Mouse (Mus musculus) heart, embryonic 16.5 days (tissue): ENCODE measurements around the gene Rps21. TPM values are rescaled to one million over a fixed set of nuclear protein-coding genes. Genes with fewer than 3 reads are reported as not detected.
A peak's percentile ranks its signal among the peaks of the same experiment; 100 is the strongest.

Experiments
- ATAC-seq: fragments of 200-750 bp; cut with Nextera tagmentation; replicated peaks from 2 replicates; pipeline ENCODE4 v1.8.0; 2017; ENCODE audit warnings: moderate number of reproducible peaks; ENCODE audit not compliant: insufficient read depth, low FRiP score; ENCODE audit errors: extremely low read depth
- H3K27ac ChIP-seq: fragments of 300-500 bp; sonication (generic); 2 replicates; pipeline ENCODE4 v1.5.1; 2014; ENCODE audit warnings: mild to moderate bottlenecking, low read length, control low read depth, moderate library complexity
- H3K27me3 ChIP-seq: fragments of 300-500 bp; sonication (generic); 2 replicates; pipeline ENCODE4 v1.6.1; 2014; ENCODE audit warnings: low read length, mixed read lengths; ENCODE audit not compliant: control insufficient read depth, insufficient read depth
- H3K36me3 ChIP-seq: fragments of 300-500 bp; sonication (generic); 2 replicates; pipeline ENCODE4 v1.6.1; 2014; ENCODE audit not compliant: control insufficient read depth, insufficient read depth
- H3K4me1 ChIP-seq: fragments of 300-500 bp; sonication (generic); 2 replicates; pipeline ENCODE4 v1.6.1; 2014; ENCODE audit warnings: low read length, mixed read lengths; ENCODE audit not compliant: control insufficient read depth, insufficient read depth
- H3K4me2 ChIP-seq: fragments of 300-500 bp; sonication (generic); 2 replicates; pipeline ENCODE4 v1.6.1; 2014; ENCODE audit warnings: low read depth, mild to moderate bottlenecking, control low read depth, low read length
- H3K4me3 ChIP-seq: fragments of 300-500 bp; sonication (generic); 2 replicates; pipeline ENCODE4 v1.5.1; 2014; ENCODE audit warnings: mild to moderate bottlenecking, control low read depth, low read length
- H3K9ac ChIP-seq: fragments of 300-500 bp; sonication (generic); 2 replicates; pipeline ENCODE4 v1.6.1; 2014; ENCODE audit warnings: low read length, control low read depth
- H3K9me3 ChIP-seq: fragments of 300-500 bp; sonication (generic); replicated peaks from 2 replicates; pipeline ENCODE4 v1.6.1; 2016; ENCODE audit warnings: low read length; ENCODE audit not compliant: control insufficient read depth
- WGBS: fragments of 180-500 bp; shearing (Covaris S2); extraction: QIAGEN DNeasy Blood & Tissue Kit; methylation state at CpG from one replicate; pipeline ENCODE4 v1.1.7; 2014; 5-methylcytosine and 5-hydroxymethylcytosine counted together
- polyA plus RNA-seq: library from polyadenylated mRNA; unstranded; fragments of >200 nt; fragmentation: Nextera tagmentation; extraction: Ambion mirVana; gene quantifications from 2 replicates; pipeline ENCODE4 v1.2.1, GENCODE M21; 2015

Gene Rps21
- polyA plus RNA-seq, 1 experiment from 2014 or later = 208 TPM

DNA sequence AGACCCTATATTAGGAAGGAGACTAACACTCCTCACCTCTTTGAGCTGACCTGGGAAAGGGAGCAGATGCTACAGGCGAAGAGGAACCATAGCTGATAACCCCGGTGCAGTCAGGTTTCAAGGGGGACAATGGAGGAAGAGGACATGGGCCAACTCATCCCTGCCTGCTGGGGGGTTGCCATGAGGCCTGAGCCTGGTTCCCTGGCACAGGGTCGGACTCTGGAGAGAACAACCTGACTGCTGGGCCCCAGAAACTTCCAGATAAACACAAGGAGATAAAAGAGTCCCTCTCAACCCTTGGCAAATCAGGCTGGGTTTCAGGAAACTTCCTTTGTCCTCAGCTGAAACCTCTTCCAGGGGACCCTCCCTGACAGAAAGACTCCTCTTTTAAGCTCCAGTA lies 38.9 kb upstream of the Rps21 start:
- 49% methylated on average over 3 of the region's 3 CpGs for WGBS
- Histone ChIP-seq H3K27me3 (no peaks in the 10 kb centered on the region), H3K27ac (peak overlapping the region; percentile 68), H3K4me2 (no peak overlapping the region), H3K4me1 (peaks cover 64% of the 10 kb centered on the region), H3K9ac (peak overlapping the region; percentile 38), H3K9me3 (no peaks in the 10 kb centered on the region), H3K4me3 (no peak overlapping the region), H3K36me3 (no peaks in the 10 kb centered on the region; the same call in 1 of the 2 replicates)
- no peak for ATAC-seq

DNA sequence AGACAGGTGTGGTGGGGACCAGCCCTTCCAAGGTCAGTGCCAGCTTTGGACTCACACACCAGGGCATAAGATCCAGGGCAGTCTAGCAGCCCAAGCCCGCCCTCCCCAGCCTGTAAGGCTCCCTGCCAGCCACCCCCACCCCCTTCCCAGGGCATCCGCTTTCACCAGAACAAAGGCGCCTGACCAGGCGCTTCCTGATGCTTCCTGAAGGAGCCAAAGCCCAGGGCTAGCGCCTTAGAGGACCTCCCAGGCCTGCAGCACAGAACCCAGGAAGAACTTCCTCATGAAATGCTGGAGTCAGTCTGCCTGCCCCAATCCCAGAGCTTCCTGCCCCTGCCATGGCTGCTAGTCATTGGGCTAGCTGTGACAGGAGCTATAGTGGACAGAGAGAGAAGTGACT lies 38.5 kb upstream of the Rps21 start:
- Histone ChIP-seq H3K9me3 (no peaks in the 10 kb centered on the region), H3K36me3 (no peaks in the 10 kb centered on the region; the same call in 1 of the 2 replicates), H3K27me3 (no peaks in the 10 kb centered on the region), H3K9ac (peak overlapping the region; percentile 38), H3K27ac (peak overlapping the region; percentile 68), H3K4me3 (no peak overlapping the region), H3K4me1 (peaks cover 64% of the 10 kb centered on the region), H3K4me2 (no peak overlapping the region)
- 40% methylated on average over 5 of the region's 5 CpGs for WGBS
- ATAC-seq = no peak

DNA sequence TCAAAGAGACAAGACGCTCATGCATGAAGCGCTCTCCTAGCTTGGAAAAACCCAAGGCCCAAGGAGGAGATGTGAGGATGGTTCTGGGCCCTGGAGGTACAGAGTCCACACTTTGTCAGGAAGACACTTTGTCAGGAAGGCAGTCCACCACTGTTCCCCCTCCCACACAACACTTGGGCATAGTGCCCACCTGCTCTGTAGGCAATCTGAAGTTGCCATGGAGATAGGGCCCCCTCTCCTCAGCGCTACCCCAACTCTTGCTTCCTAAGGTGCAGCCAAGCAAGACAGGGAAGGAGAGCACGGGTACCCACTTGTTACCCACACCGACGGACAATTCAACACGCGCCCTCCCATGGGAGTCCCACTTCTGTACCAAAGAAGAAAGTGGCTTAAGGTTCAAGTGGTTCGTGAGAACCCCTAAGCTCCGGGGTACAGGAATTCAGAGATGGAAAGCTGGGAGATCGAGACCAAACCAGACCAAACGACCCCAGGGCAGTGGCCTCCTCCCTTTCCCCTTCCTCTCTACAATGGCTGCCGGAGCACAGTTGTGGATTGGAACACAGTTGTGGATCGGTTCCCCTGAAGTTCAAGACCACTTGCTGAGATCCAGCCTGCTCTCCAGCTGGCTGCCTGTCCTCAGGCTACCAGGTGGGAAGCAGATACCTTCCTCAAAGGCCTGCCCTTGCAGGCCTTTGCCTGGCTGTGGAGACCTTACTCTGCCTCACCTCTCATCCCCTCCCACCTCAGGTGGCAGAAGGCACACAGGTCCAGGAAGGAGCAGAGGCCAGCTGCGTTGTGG lies 37.8 kb upstream of the Rps21 start:
- no peak for ATAC-seq
- Histone ChIP-seq H3K27ac (peak overlapping the region; percentile 68), H3K9ac (peak overlapping the region; percentile 38), H3K4me2 (no peak overlapping the region), H3K9me3 (no peaks in the 10 kb centered on the region), H3K4me1 (peaks cover 62% of the 10 kb centered on the region), H3K36me3 (no peaks in the 10 kb centered on the region; the same call in 1 of the 2 replicates), H3K27me3 (no peaks in the 10 kb centered on the region), H3K4me3 (no peak overlapping the region)
- WGBS = 79% methylated on average over 15 of the region's 15 CpGs

DNA sequence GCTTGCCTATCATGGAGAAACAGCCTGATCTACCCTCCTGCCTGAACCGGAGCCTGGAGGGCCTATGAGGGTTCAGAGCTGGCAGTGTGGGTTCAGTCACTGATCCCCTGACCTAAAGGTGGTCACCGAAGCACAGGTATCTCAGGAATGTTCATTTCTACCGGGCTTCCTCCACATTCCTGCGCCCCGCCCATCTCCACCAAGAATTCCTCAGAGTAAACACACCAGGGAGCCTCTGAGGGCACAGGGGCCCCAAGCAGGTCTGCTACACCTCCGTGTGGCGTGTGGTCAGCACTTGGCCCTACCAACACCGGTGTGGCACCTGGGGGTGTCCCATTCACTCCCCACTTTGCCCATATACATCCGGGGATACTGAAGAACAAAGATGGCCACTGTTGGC lies 37.0 kb upstream of the Rps21 start:
- no peaks in the 10 kb centered on the region; the same call in 1 of the 2 replicates for H3K36me3 ChIP-seq
- no peaks in the 10 kb centered on the region for H3K27me3 ChIP-seq
- H3K4me2 ChIP-seq = no peak overlapping the region
- H3K4me3 ChIP-seq = no peak overlapping the region
- ATAC-seq = no peak
- no peak overlapping the region for H3K27ac ChIP-seq
- no peak overlapping the region for H3K9ac ChIP-seq
- H3K4me1 ChIP-seq = peaks cover 59% of the 10 kb centered on the region
- WGBS = 63% methylated on average over 9 of the region's 9 CpGs
- H3K9me3 ChIP-seq = no peaks in the 10 kb centered on the region

DNA sequence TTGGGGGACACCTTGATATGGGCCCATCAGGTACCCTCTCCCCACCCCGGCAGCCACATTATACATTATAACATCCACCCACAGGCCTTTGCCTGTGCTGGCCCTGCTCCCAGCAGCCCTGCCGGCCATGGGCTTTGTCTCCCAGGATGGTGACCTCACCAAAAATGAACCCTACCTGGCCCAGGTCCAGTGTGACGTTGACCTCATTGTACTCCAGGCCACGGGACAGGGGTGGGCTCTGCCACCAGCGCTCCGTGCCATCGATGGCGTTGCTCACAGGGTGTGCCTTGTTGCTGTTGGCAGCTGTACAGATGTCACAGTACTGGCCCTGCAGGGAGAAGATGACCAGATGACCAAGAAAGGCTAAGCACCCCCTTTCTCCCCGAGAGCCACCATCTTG lies 36.1 kb upstream of the Rps21 start:
- no peak for ATAC-seq
- Histone ChIP-seq H3K4me1 (peaks cover 51% of the 10 kb centered on the region), H3K4me3 (no peak overlapping the region), H3K9me3 (no peaks in the 10 kb centered on the region), H3K9ac (no peak overlapping the region), H3K4me2 (no peak overlapping the region), H3K36me3 (no peaks in the 10 kb centered on the region; the same call in 1 of the 2 replicates), H3K27me3 (no peaks in the 10 kb centered on the region), H3K27ac (no peak overlapping the region)
- 74% methylated on average over 9 of the region's 9 CpGs for WGBS

DNA sequence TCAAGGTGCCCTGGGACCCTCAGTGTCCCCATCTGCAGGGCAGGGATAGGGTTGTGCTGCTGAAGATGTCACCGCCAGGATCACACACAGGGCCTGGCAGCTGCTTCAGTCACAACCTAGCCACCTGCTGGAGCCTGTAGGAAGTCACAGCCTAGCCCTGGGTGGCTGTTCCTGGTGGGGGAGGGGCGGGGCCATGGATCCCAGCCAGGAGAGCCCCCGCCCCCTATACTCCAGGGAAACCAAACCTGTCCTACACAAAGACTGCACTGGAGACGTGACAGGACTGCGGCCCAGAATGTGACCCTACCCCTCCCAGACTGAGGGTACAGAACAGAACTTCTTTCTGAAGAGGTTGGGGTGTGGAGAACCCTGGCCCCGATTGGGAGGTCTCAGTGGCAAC lies 34.9 kb upstream of the Rps21 start:
- Histone ChIP-seq H3K9me3 (no peaks in the 10 kb centered on the region), H3K36me3 (no peaks in the 10 kb centered on the region; the same call in 1 of the 2 replicates), H3K4me2 (peak overlapping the region; percentile 26; the same call in 1 of the 2 replicates), H3K9ac (peak overlapping the region; percentile 31), H3K27ac (peak overlapping the region; percentile 65), H3K27me3 (no peaks in the 10 kb centered on the region), H3K4me1 (peaks cover 52% of the 10 kb centered on the region), H3K4me3 (no peak overlapping the region)
- peak; percentile 15 for ATAC-seq
- 14% methylated on average over 6 of the region's 6 CpGs for WGBS

DNA sequence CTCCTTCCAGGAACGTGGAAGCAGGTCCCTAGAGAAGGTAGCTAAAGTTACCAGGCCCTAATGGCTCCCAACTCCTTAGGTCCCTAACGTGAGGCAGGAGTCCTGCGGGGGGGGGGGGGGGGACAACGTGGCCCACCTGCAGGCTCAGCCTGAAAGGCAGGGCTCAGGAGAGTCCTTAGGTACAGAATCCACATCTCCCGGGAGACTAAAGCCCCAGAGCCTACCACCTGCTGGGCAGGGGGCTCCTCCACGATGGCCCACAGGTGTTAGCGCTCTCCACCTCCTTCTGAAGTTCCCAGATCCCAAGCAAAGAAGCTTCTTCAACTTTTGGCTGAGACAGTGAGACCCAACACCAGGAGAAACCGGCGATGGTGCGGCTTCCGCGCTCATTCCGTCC lies 32.5 kb upstream of the Rps21 start:
- peak overlapping the region; percentile 75 for H3K9ac ChIP-seq
- ATAC-seq = no peak
- H3K4me3 ChIP-seq = peak overlapping the region; percentile 68
- H3K36me3 ChIP-seq = no peaks in the 10 kb centered on the region; the same call in 1 of the 2 replicates
- no peak overlapping the region for H3K27ac ChIP-seq
- peaks cover 51% of the 10 kb centered on the region for H3K4me1 ChIP-seq
- H3K9me3 ChIP-seq = no peaks in the 10 kb centered on the region
- H3K27me3 ChIP-seq = no peaks in the 10 kb centered on the region
- peak overlapping the region; percentile 84 for H3K4me2 ChIP-seq
- 4% methylated on average over 12 of the region's 13 CpGs for WGBS

DNA sequence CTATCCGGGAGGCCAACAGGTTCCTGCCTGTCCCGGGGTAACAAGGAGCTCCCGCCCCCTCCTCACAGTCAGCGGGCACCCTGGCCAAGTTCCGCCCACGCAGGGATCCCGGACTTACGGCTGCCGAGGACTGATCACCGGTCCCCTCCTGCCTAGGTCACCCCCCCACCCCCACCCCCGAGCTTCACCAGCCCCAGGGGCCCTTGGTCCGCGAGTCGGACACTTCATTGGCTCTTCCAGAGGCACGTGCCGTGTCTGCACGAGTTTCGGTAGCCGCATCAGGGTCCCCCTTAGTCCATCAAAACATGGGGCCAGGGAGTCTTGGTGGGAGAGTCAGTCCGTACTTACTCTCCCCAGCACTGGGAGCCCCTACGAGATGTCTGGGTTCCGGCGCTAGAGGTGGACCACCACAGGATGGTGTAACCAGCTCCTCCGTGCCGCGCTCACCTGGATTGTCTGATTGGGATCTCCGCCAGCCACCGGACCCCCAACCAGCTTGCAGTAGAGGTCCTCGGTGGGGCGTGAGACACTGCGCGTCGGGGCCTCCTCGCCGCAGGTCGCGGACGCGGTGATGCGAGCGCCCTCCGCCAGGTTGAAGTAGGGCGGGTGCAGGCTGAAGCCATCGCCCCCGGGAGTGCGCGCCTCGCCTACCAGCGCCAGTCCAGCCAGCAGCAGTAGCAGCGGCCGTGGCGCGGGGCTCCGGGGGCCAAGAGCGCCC lies 32.0 kb upstream of the Rps21 start:
- H3K27me3 ChIP-seq = no peaks in the 10 kb centered on the region
- no peaks in the 10 kb centered on the region for H3K9me3 ChIP-seq
- no peaks in the 10 kb centered on the region; the same call in 1 of the 2 replicates for H3K36me3 ChIP-seq
- H3K4me1 ChIP-seq = peaks cover 53% of the 10 kb centered on the region
- ATAC-seq = peak; percentile 7; the same call in 1 of the 2 replicates
- peak overlapping the region; percentile 64 for H3K27ac ChIP-seq
- peak overlapping the region; percentile 68 for H3K4me3 ChIP-seq
- under 1% methylated on average over 55 of the region's 55 CpGs for WGBS
- peak overlapping the region; percentile 84 for H3K4me2 ChIP-seq
- H3K9ac ChIP-seq = peak overlapping the region; percentile 75
